Mouse (Mus musculus) forelimb bud, embryonic 11.5 days (tissue): ENCODE measurements around the gene Cdc5l.
A peak's percentile ranks its signal among the peaks of the same experiment; 100 is the strongest.
"Not testable (repeated sequence)": the region's sequence is repeated elsewhere in the genome, so short reads cannot be mapped to it uniquely, and the experiment has no call there.

ENCODE experiments used
- DNase-seq: peaks from one replicate; pipeline ENCODE4 v3.0.0-alpha.2; 2012; ENCODE audit warnings: low read depth, low spot score

Gene Cdc5l

DNA sequence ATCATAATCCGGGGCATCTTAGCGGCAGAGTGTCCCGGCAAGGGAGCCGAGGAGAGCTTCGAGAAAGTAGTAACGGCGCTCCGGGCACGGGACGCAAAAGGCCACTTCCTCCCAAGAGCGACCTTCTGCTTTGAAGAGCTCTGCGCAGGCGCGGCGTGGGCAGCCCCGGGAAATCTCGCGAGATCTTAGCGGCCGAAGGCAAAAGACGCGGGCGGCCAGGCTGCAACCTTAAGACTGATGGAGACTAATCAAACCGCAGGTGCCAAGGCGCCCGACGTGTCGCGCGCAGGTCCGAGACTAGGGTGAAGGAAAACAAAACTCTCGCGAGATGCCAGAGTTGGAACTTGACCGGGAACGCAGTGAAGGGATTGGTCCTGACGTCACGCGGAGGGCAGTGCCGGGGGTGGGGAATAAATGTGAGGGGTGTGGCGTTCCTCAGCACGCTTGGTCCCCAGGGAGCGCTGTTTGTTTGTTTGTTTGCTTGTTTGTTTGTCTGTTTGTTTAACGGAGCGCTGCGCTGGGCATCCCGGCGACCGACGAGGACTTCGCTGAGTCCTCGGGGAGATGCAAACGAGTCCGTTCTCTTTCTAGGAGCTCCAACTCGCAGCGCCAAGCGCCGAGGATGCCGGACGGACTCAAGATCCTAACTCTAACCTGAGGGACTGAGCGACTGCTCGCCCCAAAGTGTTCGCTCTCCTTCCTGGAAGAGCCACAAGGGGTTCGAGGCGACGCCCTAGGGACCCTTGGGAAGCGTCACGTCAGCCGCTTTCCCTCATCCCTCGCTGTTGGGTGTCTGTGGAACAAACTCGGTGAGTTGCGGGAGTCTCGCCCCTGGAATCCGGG is at the start of gene Cdc5l:
Gene Cdc5l, minus strand, starts transcription at position 319 of the 843 bp plus-strand sequence.
- DNase-seq = peak; percentile 99

DNA sequence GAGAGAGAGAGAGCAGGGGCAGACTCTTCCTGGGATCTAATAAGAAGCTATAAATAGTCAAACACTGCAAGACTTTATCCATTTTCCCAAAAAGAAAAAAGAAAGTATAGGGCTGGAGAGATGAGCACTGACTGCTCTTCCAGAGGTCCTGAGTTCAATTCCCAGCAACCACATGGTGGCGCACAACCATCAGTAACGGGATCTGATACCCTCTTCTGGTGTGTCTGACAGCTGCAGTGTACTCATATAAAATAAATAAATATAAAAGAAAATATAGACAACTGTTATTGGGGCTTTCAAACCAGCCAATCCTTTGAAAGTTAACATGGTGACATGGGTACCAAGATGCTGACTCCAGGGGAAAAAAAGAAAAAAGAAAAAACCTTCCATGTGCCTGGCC is 46.9 kb upstream of the Cdc5l start:
- no peak for DNase-seq

DNA sequence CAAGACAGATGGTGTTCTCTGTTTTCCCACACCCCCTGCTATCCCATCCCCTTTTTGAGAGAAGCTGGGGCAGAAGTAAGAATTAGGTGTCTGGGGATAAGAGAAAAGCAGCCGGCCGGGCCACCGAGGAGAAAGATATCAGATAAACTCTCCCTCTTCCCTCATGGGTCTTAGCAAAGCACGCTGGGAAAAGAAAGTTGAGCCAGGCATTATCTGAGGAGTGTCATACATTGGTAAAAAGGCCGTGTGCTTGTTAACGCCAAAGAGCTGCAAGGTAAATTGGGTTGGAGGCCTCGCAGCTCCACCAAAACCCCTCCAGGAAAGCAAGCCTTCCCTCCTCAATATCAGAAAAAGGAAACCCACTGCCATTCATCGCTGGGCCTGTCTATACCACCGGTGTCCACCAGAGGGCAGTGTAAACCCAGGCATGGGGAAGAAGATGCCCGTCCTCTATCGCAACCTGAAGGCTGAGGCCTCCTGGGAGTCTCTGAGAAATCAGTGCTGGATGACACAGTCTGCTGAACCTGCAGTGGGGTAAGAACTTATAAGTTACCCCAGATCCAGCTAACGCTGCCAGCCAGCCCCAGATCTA is 44.8 kb upstream of the Cdc5l start:
- DNase-seq = peak; percentile 75

DNA sequence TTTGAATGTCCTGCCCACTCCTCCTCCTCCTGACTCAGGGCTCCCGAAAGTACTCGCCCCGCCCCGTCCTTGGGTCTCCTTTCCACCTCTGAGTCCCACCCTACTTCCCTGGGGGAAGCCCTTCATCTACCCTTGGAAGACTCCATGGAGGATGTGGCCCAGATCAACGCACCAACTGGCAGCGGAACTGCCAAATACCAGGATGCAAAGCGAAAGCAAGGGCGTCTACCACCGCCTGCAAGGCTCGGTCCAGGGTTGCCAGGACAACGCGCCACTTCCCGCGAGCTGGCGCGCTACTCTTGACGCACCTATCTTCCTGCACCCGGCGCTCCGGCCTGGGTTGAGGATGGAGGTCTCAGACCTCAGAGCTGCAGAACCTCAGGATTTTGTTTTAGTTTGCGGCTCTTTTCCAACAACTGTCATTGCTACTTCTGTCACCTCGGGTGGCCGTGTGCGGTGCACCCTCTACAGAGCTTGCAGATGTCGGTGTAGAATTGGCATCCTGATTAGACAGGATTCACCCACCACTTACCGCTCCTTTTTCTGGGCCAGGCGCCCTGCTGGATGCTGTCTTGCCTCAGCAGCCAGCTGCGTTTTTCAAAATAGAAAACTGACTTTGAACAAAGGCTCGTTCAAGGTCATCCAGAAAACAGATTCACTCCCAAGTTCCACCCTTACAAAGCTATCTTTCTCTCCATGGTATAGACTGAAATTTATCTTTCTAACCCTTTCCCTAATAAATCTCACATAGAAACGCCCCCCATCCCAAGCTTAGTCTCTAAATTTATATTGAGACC is 41.3 kb upstream of the Cdc5l start, which contains the start of gene Spats1:
Gene Spats1, minus strand, starts transcription at position 747 of the 797 bp plus-strand sequence.
- DNase-seq = peak; percentile 54

DNA sequence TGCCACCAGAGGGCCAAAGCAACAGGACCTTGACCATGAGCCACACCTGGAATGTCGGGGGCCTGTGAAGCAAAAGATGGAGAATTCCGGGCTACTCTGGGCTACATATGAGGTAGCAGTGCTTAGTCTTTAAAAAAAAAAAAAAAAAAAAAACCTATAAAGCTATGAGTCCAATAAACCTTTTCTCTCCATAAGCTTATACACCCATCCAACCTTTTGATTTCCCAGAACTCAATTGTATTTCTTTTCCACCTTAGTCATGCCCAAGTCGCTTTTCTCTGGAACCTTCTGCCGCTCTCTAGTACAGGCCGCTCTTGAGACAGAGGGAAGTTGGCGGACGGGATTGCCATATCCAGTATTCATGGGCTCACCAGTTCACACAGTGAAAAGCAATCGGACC is 40.6 kb upstream of the Cdc5l start:
- DNase-seq = no peak

DNA sequence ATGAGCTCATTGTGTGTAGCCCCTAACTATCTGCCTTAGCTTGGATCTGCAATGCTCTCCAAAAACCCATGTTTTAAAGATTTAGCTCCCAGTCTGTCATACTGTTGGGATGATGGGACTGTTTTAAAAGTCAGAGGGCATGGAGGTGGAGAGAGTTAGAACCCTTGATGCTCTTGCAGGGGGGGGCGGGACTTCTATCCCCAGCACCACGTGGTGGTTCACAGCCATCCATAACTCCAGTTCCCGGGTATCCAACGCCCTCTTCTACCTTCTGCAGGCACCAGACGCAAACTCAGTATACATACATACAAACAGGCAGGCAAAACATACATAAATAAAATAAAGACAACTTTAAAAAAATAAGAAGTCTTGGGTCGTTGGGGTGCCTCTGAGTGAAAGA is 40.1 kb upstream of the Cdc5l start:
- DNase-seq = no peak

DNA sequence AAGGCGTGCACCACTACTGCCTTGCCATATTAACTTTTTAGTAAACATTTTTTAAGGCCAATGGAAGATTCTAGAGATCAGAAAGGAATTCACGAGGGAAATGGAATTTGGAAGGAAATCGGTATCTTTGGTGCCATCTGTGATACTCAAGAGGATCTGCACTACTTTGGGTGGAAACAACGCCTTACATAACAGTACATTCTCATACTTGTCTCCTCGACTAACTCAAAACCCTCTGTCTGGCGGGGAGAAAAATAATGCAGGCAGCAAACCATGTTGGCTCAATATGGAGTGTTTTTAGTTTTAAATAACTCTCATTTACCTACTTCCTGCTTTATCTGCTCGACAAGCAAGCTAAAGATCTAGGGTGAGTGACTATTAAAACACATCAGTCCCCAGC is 37.2 kb upstream of the Cdc5l start:
- no peak for DNase-seq

DNA sequence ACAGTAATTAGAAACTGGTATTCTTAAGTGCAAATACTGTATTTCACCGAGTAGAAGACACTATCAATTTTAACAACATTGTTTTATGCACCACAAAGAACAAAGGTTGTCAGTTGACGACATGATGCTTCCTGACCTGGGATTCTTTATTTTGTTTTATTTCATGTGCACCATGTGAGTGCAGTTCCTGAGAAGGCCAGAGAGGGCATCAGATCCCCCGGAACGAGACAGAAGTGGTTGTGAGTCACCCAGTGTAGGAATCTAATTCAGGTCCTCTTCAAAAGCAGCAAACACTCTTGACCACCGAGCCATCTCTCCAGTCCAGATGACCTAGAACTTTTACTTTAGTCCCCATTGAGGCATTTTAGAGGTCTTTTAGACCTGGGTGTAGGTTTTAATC is 34.8 kb upstream of the Cdc5l start:
- no peak for DNase-seq

DNA sequence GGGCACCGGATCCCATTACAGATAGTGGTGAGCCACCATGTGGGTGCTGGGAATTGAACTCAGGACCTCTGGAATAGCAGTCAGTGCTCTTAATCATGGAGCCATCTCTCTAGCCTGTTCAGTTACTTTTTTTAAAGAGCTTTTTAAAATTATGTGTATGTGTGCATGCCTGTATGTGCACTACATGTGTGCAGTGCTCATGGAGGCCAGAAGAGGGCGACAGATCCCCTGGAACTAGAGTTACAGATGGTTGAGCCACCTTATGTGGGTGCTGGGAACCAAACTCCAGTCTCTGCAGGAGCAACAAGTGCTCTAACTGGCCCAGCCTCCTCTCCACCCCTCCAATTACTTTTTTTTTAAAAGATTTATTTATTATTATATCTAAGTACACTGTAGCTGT is 33.2 kb upstream of the Cdc5l start:
- no peak for DNase-seq

DNA sequence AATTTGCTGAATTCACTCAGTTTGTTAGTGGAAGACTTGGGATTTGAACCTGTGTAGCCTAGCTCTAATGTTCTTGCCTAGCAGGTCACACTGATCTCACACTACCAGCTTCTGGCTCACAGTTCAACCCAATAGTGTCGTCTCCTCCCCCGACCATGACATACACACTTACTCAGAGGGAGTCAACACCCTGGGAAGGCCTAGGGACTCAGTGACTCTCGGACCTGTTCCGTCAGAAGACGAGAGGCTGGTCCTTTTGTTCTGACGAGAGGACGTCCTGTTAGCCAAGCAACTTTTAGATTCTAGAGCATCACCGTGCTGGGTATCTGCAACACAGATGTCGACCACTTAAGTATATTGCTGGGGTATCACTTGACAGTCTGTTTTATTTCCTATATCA is 30.7 kb upstream of the Cdc5l start:
- no peak for DNase-seq

DNA sequence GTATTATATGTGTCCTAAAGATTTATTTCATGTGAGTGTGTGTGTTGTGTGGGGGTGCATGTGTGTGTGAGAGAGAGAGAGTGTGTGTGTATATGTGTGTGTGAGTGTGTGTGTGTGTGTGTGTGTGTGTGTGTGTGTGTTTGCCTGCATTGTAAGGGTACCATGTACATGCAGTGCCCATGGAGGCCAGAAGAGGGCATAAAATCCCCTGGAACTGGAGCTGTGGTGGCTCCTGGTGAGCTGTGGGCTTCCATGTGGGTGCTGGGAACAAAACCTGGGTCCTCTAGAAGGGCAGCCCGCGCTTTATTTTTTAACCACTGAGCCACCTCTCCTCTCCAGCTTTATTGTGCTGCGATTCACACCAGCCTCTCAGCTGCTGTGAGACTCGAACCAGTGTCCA is 29.0 kb upstream of the Cdc5l start:
- DNase-seq = no peak

DNA sequence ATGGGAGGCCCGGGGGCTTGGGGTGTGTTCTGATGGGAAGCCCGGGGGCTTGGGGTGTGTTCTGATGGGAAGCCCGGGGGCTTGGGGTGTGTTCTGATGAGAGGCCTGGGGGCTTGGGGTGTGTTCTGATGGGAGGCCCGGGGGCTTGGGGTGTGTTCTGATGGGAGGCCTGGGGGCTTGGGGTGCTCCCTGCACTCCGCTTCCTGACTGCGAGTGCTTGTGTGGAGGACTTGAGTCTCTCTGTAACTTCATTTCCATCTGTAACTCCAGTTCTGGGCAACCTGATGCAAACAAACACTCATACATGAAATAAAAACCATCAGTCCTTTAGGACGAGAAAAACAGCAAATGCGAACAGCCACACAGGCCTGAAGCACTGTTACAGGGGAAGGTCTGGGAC is 25.5 kb upstream of the Cdc5l start:
- no peak for DNase-seq

DNA sequence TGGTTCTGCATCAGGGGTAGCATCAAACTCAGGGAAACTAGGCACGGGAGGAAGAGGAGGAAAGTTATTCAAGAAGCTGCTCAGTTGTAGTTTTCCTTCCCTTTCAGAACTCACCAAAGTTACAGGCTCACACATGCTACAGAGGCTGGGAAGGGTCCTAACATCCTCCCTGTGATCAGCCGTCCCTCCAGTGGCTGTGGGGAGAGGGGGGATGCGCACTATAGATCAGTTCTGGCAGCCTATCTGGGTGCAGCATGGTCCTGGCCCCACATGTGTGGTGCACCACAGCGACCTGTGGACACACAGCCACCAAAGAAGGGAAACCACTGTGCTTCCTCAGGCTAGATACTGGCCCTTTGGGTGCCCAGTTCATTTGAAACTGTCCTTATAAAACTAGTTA is 25.0 kb upstream of the Cdc5l start:
- DNase-seq = no peak

DNA sequence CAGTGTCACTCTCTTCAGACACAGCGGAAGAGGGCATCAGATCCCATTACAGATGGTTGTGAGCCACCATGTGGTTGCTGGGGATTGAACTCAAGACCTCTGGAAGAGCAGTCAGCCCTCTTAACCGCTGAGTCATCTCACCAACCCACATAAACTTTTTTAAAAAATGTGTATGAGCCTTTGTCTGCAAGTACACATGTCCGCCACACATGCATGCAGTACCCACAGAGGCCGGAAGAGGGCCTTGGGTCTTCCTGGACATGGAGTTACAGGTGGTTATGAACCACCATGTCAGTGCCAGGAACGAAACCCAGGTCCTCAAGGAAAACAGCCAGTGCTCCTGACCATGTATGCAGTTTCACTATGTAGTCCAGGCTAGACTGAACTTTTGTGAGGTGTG is 23.9 kb upstream of the Cdc5l start:
- peak; percentile 7 for DNase-seq

DNA sequence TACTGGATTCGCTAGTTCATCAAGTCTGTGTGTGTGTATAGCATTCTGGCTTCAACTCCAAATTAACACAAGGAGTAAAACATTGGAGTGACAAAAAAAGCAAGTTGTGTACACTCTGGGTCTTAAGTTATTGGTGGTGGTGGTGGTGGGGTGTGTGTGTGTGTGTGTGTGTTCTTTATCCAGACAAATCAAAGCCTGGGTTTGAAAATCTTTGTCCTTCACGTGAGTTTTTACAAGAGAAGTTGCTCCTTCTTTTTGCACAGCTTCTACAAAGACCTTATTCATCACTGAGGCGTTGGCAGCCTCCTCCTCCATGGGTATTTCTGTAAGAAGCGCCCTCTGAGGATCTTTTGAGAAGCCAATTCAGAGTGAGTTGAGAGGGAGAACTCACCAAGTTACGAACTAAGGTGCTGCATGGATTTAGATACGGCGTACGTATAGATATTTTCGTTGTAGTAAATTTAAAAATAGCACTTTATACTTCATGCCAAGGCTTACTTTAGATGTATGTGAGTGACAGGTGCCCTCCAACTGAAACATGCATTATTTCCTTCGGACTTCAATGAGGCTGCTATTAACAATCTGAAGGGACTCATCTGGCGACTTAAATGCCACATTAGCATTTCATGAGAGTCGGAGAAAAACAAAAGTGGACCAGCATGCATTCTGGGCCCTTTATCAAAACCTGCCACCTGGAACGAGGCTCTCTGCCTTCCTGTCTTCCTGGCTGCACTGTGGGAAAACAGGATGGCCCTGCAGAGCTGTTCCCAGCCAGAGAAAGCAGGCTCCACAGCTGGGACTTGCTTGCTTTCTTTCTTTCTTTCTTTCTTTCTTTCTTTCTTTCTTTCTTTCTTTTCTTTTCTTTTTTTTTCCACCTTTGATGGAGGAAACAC is 23.0 kb upstream of the Cdc5l start:
- DNase-seq = no peak

DNA sequence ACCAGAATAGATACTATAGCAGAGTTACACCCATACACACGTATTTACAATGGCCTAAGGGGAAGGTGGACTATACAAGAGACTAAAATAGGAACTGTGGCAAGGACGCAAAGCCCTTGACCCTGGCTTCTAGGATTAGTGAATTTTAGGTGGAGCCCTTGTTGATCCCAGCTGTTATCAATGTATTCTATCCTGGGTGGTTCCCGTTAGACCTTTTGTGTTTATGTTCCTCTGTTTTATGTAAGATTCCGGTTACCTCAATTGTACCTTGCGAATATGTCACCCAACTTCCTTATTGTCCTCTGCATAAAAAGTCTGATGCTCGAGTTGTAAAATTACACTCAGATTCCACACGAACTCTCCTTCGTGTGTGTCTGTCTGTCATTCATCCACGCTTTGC is 22.2 kb upstream of the Cdc5l start:
- DNase-seq = not testable (repeated sequence)

DNA sequence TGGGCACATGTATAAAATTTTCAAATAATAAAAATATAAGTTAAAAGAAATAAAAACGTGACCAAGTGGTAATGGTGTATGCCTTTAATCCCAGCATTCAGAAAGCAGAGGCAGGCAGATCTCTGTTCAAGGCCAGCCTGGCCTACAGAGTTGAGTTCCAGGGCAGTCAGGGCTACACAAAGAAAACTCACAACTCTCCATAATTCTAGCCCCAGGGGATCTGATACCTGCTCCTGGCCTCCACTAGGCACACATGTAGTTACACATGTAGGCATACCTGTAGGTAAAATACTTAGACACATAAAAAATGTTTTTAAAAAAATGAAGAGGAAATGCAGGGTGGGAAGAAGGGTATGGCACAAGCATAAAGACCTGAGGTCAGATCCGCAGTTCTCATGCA is 21.3 kb upstream of the Cdc5l start:
- no peak for DNase-seq

DNA sequence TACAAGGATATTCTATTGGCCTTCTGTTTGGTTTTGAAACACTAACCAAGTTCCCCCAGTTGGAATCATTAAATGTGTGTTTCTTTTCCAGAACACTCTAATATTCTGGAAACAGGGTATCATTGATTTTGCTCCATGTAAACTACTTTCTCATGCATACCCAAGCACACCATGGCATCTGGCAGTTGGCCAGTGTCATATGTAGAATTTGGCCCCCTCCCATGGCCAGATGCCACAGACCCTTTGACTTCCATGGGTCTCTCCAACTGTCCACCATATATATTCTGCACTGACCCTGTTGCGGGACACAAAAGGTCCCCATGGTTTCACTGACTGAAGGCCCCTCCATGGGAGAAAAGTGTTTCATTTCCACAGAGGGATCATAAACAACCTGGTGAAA is 18.7 kb upstream of the Cdc5l start:
- no peak for DNase-seq

DNA sequence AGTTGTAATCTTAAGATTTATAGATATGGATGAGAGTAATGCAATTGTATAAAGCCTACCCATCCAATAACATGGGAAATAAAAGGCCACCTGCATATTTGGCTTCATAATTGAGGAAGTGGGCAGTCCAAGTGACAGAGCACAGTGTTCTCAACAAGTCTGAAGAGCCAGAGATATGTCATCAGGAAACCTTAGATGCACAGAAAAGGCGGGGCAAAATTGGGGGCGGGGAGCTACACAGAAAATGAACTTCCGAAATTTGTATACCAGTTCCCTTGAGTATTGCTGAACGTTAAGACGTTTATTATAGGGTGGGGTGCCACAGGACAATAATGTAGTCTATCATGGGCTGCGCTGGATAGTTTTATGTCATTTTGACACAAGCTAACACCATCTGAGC is 16.6 kb upstream of the Cdc5l start:
- no peak for DNase-seq

DNA sequence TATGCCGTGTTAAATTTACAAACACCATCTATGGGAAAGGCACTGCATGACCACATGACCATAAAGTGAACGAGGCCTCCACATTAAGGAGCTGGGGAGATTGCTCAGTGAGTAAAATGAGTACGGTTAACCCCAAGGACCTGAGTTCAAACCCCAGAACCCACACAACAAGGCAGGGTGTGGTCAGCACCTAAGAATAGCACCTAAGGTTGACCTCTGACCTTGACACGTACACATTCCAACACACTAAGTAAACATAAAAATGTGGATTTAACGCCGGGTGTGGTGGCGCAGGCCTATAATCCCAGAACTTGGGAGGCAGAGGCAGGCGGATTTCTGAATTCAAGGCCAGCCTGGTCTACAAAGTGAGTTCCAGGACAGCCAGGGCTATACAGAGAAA is 16.0 kb upstream of the Cdc5l start:
- DNase-seq = no peak

DNA sequence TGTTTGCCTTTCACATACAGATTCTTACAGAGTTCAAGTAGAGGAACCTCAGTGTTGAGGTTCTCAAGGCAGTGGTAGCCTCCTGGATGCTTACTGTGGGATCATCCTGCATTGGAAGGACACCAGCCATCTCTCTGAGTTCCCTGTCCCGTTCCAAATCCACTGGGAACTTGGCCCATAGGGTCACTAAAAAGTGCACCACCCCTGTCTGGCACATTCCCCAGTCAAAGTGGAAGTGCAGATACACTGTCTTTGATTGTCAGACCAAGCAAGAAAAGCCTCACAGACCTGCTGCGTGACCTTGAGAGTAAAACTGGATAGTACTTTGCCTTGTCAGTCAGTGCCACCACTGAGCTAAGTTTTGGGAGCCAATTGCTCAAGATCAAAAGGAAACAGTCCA is 13.5 kb upstream of the Cdc5l start:
- no peak for DNase-seq

DNA sequence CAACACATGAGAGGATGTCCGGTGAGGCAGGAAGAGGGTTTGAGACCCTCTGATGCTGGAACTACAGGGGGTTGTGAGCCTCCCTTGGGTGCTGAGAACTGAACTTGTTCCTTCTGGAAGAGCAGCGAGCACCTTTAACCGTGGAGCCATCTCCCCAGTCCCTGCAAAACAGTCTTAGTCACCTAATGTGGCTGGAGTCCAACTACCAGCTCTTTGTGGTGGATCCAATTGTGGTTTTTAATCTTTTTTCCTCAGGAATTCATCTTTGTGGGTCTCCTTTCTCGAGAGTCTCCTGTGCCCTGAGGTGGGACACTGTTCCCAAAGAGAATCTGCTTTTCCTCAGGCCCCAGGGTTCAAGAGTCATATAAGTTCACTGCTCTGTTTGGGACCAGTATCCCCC is 12.4 kb upstream of the Cdc5l start:
- no peak for DNase-seq
